Mouse (Mus musculus): ENCODE measurements at regions not wholly inside any gene's neighbourhood (a gene's known extent, or its start where the extent isn't known, plus 50 kb on each side); places are given as distances from the start of the nearest gene placed in this dataset.

GRCm38 (mm10) chr7:135816191-135816590 lies 100.0 kb upstream of the Mki67 start:
- ATAC-seq (replicated peaks; ENCODE audit: low read depth, poor library complexity, severe bottlenecking): peak; percentile 54; the same call in 1 of the 2 replicates

GRCm38 (mm10) chr7:135817868-135818267 lies 101.7 kb upstream of the Mki67 start:
- no peak for ATAC-seq (replicated peaks; ENCODE audit: low read depth, poor library complexity, severe bottlenecking)

- ATAC-seq (replicated peaks; ENCODE audit: low read depth, poor library complexity, severe bottlenecking): no peak
Measured at GRCm38 (mm10) chr7:135818298-135818697, 102.1 kb upstream of the Mki67 start.

DNA sequence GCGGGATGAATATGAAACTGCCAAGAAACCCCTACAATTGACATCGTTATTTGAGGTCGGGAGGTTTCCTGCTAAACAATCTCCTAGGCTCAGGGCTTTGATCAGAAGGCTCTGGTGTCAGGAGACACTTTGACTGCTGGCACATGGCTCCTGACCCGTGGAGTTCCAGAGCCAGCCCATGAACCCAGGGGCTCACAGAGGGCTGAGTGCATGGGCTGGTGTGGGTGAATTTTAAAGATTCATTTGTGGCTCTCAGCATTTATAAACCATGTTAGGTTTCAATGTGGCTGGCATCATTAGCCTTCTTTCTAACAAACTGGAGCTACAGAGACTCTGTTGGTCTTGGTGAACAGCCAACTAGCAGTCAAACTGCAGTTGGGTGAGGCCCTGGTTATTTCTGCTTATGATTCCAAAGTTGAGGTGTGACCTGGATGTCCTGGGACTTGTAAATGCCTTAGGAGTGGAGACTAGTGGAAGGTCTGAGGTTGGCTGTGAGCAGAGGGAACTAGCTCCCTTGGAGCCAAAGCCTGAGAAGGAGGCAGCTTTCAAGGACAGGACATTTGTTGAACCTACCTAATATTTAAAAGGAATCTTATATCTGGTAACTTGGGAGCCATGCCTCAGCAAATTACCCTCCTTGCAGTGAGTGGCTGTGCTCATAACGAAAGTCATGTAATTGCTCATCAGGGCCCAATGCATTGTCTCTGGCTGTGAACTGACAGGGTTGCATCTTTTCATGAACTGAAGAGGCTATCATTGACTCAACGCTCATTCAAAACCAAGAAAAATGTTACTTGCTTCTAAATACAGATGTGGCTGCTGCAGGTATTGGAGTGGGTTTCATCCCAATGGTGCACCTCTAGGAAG lies 108.0 kb upstream of the Mki67 start:
- no peak for ATAC-seq (replicated peaks; ENCODE audit: low read depth, poor library complexity, severe bottlenecking)

DNA sequence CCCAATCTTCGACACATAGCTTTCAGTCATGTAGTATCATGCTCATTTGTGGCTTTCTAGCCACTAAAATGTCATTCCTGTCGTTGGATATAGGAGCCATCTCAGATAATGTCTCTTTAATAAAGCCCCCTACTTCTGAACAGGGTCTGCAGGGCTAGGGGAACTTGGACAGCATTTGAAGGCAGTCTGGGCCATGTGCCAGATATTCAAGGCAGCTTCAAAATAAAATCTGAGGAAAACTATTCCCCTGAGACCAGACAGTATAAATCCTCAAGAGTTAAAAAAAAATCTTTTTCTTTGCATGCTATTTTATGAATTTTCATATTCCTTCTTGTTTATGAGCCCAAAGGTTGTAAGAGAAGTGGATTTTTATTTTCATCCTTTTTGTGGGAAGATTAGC lies 113.1 kb upstream of the Mki67 start:
- ATAC-seq (replicated peaks; ENCODE audit: low read depth, poor library complexity, severe bottlenecking): no peak

GRCm38 (mm10) chr7:135833425-135833824 lies 117.3 kb upstream of the Mki67 start:
- ATAC-seq (replicated peaks; ENCODE audit: low read depth, poor library complexity, severe bottlenecking): no peak

DNA sequence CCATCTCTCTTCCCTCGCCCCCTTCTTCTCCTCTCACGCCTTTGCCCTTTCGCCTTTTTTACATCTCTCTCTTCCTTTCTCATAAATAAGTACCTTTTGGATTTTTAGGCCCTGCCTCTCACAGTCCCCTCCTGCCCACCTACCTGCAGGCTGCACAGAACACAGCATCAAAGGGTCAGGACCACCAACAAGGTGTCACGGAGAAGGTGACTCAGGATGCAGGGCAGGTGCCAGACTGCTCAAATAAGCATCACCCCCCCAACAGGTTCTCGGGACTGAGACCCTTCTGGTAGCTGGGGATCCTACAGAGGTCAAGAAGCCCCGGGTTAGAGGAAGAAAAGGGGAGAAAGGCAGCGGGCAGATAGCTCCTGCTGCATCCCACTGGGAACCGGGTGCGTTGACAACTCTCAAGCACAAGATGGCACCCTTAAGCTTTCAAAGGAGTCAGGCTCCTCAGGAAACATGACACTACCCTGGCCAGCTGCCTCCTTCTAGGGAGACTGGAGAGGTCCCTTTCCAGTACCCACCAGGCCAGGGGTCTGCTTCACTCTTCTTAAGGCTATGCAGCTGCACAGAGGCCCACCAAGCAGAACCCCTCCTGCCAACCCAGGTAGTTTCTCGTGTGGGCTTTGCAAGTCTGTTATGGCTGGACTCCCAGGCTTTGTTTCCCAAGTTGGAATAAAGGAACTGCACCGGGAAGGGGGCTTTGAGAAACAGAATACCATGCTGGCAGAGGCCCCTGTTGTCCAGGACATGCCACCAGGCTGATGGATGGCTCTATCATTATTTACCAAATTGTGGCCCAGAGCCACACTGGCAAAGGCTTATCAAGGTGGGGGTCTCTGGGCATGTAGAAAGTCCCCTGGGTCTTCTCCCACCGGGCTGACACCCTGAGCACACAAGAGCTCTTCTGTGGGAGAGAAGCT lies 120.9 kb upstream of the Mki67 start:
- ATAC-seq (replicated peaks; ENCODE audit: low read depth, poor library complexity, severe bottlenecking): peak; percentile 94

DNA sequence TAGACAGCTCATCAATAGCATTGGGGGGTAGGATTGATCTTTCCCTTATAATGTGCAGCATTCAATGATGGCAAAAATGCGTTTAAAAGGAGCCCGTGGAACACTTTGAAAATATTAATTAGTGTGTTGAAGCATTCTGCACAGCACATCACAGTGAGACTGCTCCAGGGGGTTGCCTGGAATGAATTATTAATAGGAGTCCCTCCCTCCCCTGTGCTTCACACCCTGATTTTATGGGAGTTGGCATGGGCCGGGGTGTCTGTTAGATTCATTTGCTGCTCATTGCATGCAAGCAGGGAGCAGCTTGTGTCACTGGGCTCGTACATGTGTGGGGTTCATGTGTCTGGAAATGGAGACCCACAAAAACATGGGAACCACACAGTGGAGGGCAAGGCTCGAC lies 127.9 kb upstream of the Mki67 start:
- ATAC-seq (replicated peaks; ENCODE audit: low read depth, poor library complexity, severe bottlenecking): no peak

DNA sequence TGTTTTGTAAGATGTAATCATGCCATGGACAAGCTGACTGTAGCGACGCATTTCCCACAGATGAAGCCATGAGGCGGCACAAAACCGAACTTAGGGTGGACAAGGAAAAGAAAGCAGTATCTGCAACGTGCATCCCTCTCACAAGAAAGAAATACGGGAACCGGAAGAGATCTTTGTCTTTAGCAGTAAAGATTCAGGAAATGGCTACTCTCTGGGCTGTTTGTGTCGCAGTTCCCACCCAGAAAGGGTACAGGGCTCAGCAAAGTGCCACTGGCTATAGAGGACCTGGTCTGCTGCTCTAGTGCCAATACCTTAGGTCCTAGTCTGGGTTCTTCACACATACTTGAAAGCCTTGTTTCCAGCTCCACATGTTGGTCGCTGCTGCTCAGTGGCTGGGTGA lies 131.1 kb upstream of the Mki67 start:
- ATAC-seq (replicated peaks; ENCODE audit: low read depth, poor library complexity, severe bottlenecking): peak; percentile 84

DNA sequence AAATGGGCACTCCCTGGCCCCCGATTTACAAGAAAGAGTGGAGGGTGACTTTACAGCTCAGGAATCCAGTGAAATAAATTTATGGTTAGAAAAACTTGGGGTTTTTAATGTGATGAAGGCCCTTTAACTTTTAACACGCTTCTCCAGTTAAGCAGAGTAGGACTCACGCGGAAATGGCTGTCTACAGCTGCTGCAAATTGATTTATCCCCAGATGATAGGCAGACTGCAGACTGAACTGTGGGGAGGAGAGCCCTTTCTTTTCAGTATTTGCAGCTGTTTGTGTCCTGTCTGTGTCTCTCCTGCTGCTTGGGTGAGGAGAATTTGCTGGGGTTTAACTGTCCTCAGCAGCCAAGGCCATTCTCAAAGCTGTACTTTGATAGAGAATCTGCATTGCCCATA lies 132.0 kb upstream of the Mki67 start:
- ATAC-seq (replicated peaks; ENCODE audit: low read depth, poor library complexity, severe bottlenecking): no peak

DNA sequence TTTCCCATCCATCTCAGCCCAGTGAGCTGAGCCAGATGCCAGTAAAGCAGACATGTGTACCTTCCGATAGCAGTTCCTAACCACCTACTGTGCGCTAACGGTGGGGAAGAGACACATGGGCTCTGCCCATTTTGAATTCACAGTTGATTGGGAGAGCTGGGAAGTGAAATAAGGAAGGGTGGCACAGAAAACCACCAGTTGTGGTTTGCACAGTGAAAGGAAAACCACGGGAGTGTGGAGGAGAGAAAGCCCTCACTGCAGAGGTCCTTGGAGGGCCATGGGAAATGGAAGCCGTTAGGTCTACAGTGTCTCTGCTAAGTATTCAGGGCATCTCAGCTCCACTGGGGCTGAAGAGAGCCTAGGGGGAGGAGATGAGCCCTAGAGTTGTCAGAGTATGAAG lies 132.7 kb upstream of the Mki67 start:
- peak; percentile 30; the same call in 1 of the 2 replicates for ATAC-seq (replicated peaks; ENCODE audit: low read depth, poor library complexity, severe bottlenecking)

- no peak for ATAC-seq (replicated peaks; ENCODE audit: low read depth, poor library complexity, severe bottlenecking)
Measured at GRCm38 (mm10) chr7:135853127-135853813, 137.1 kb upstream of the Mki67 start.

- ATAC-seq (replicated peaks; ENCODE audit: low read depth, poor library complexity, severe bottlenecking): no peak
Measured at GRCm38 (mm10) chr7:135853814-135854324, 137.7 kb upstream of the Mki67 start.

DNA sequence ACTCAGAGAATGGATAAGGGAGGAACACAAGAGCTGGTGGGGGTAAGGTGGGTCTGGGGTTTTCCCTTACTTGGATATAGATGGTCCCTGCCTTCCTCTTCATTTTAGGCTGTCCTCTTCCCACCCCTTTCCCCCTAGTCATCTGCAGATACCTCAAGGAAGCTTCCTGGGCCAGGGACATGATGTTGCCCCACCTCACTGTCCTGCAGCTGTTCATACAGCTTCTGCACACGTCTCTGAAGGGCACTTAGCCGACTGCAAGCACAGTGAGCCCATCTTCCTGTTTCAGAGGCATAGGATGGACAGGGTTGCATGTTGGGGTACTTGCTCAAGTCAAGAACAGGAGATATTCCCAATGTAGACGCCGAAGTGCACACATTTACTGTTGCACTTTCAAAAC lies 144.1 kb upstream of the Mki67 start:
- ATAC-seq (replicated peaks; ENCODE audit: low read depth, poor library complexity, severe bottlenecking): no peak

- ATAC-seq (replicated peaks; ENCODE audit: low read depth, poor library complexity, severe bottlenecking): no peak
Measured at GRCm38 (mm10) chr7:135860741-135861408, 144.7 kb upstream of the Mki67 start.

- ATAC-seq (replicated peaks; ENCODE audit: low read depth, poor library complexity, severe bottlenecking): no peak
Measured at GRCm38 (mm10) chr7:135861409-135861805, 145.2 kb upstream of the Mki67 start.

DNA sequence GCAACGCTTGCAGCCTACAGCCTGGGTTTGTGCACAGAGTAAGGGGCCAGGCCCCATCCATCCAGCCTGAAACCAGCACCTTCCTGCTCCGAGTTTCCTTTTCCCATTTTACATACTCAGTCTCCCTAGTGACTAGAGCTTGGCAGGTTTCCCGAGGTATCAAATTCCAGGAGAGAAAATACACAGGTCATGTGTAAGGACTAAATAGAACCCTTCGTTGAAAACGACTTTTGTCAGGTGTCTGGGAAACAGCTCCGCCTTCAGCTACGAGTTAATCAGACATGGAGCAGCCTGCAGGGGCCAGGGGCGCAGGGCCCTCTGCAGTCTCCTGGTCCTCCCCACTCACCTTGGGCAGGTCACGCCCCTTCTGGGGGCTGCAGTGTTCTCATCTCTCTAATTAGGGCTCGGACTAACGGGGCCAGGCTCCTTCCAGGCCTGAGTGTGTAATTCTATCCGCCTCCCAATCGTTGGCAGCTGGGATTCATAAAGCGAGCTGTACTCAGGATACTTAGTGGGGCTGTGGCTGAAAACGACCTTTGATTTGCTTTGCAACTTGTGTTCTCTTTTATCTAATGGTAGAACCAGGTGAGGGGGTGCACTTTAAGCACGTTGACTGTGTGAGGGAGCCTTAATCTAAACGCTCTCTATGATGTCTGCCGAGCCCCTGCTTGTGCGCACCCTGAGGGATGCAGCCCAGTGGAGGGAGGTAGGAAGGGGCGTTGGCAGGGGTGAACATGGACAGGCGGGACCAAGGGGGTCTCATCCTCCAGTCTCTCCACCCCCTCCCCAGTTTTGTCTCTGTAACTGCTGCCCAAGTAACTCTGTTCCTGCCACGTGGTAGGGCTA lies 147.6 kb upstream of the Mki67 start:
- no peak for ATAC-seq (replicated peaks; ENCODE audit: low read depth, poor library complexity, severe bottlenecking)

GRCm38 (mm10) chr7:135870981-135871380 lies 154.8 kb upstream of the Mki67 start:
- ATAC-seq (replicated peaks; ENCODE audit: low read depth, poor library complexity, severe bottlenecking): peak; percentile 71
